Mouse (Mus musculus): Measurements from ENCODE around the gene Ints14. TPM values are rescaled to one million over a fixed set of nuclear protein-coding genes. Genes with fewer than 3 reads are reported as not detected.

The Ints14 gene
- polyA plus RNA-seq, 1 experiment from 2014 or later = 47.1 TPM

DNA sequence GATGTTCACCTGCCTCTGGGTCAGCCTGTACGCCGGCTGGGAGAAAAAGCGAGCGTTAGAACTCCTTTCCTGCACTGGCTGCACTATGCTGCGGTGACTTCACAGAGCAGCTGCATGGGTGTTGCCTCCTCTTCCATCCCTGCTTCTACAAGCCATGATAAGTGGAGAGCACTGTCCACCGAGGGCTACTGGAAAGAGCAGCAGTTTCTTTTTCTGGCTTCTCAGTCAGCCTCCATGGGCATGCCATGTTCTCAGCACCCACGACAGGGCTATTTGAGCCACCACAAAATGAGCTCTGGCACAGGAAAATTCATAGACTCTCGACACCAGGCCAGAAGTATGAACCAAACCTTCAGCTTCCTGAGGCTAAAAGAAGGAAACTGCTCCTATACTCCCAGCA is 45.0 kb downstream of the Ints14 start:
- no peak for ATAC-seq (ENCODE audit: low FRiP score, low TSS enrichment)
- 97% methylated on average over 8 of the region's 8 CpGs for WGBS

DNA sequence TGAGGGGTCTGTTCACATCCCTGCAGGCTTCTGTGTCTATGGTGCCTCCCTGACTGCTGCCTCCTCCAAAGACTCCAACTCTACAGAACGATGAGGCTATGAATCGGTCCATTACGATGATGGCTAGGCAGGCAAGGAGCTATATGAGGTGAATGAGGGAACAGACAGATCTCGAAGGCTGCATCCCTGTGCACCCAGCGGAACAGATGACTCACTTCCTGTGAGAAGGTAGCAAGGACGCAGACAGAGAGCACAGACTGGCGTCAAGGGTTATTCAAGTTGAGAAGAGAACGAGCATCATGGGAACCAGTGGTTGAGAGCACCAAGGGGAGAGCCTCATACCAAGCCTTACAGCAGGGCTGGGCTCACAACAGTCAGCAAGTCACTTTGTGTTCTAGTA is 49.9 kb downstream of the Ints14 start:
- no peaks in the 10 kb centered on the region for H3K9me3 ChIP-seq (ENCODE audit: control insufficient read depth, low read length)
- no peak overlapping the region for H3K4me2 ChIP-seq (ENCODE audit: low read length)
- peaks cover 28% of the 10 kb centered on the region for H3K36me3 ChIP-seq (ENCODE audit: control insufficient read depth, insufficient read depth, low read length)
- H3K4me1 ChIP-seq (ENCODE audit: control insufficient read depth, insufficient read depth, low read length) = 0 out of 2 replicates have a peak, but pooled peaks cover under 1% of the 10 kb centered on the region
- H3K9ac ChIP-seq (replicated peaks; ENCODE audit: low read length) = no peak overlapping the region
- ATAC-seq (ENCODE audit: low FRiP score, low TSS enrichment) = no peak
- no peak overlapping the region for H3K4me3 ChIP-seq (replicated peaks; ENCODE audit: low read depth, low read length)
- H3K27me3 ChIP-seq (ENCODE audit: control insufficient read depth, insufficient read depth, low read length) = no peaks in the 10 kb centered on the region
- DNase-seq = no peak
- WGBS = 93% methylated on average over 8 of the region's 8 CpGs
- H3K27ac ChIP-seq (replicated peaks; ENCODE audit: low read depth, low read length) = no peak overlapping the region

More for the DNA sequence above, 45.0 kb downstream of the Ints14 start:
- Histone ChIP-seq H3K4me2 (ENCODE audit: low read length) (no peak overlapping the region), H3K27ac (replicated peaks; ENCODE audit: low read depth, low read length) (no peak overlapping the region), H3K4me3 (replicated peaks; ENCODE audit: low read depth, low read length) (no peak overlapping the region), H3K4me1 (ENCODE audit: control insufficient read depth, insufficient read depth, low read length) (no peaks in the 10 kb centered on the region), H3K36me3 (ENCODE audit: control insufficient read depth, insufficient read depth, low read length) (peaks cover 62% of the 10 kb centered on the region), H3K27me3 (ENCODE audit: control insufficient read depth, insufficient read depth, low read length) (no peaks in the 10 kb centered on the region), H3K9me3 (ENCODE audit: control insufficient read depth, low read length) (no peaks in the 10 kb centered on the region), H3K9ac (replicated peaks; ENCODE audit: low read length) (no peak overlapping the region)
- no peak for DNase-seq

DNA sequence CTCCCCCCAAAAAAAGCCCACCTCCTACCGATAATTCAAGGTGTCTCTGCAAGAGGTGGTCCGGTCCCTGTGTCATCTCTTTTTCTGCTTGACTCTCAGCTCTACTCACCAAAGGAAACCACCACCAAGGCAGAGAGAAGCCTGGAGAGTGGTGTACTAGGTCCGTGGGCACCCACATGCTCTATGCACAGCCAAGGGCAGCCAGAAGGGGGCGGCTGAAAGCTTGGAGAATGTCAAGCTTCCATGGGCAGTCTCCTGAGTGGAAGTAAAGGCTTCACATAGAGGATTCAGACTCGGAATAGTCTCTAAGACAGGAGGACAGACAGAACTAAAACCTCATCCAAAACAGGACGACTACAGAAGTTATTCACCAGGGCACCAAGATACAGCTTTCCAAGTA is 50.6 kb downstream of the Ints14 start:
- Histone ChIP-seq H3K4me3 (replicated peaks; ENCODE audit: low read depth, low read length) (no peak overlapping the region), H3K4me1 (ENCODE audit: control insufficient read depth, insufficient read depth, low read length) (peaks cover 6% of the 10 kb centered on the region), H3K36me3 (ENCODE audit: control insufficient read depth, insufficient read depth, low read length) (peaks cover 22% of the 10 kb centered on the region), H3K27me3 (ENCODE audit: control insufficient read depth, insufficient read depth, low read length) (no peaks in the 10 kb centered on the region), H3K27ac (replicated peaks; ENCODE audit: low read depth, low read length) (no peak overlapping the region), H3K4me2 (ENCODE audit: low read length) (no peak overlapping the region), H3K9me3 (ENCODE audit: control insufficient read depth, low read length) (no peaks in the 10 kb centered on the region), H3K9ac (replicated peaks; ENCODE audit: low read length) (no peak overlapping the region)
- ATAC-seq (ENCODE audit: low FRiP score, low TSS enrichment) (no peak), DNase-seq (no peak)
- WGBS = 62% methylated on average over 6 of the region's 6 CpGs

DNA sequence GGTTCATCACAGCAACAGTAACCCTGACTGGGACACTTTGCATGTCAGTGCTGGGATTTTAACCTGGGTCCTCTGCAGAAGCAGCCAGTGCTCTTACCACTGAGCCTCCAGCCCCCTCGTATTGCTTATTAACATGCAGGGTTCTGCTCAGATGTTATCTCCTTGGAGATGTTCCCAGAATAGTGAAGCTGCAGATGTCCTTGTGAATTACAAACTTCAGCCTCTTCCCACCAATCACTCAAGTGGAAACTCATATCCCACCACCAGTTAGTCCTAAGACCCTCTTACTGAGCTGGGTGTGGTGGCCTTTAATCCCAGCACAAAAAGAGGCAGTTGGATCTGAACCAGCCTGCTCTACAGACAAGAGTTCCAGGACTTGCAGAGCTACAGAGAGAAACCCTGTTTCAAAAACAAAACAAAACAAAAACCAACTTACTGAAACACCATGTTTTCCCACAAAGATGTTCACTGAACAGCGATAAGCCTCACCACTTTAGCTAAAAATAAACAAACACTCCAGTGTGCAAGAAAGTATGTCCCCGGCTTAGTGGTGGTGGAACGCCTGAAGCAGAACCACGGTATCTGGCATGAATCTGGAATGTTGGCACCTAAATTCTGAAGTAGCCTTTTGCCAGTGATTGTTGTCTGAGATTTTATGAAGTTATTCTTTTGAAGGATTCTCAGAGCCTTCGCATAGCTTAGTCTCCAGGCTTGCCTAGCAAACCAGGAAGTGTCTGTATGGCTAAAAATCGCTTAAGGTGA is 54.9 kb downstream of the Ints14 start:
- no peak overlapping the region for H3K4me2 ChIP-seq (ENCODE audit: low read length)
- WGBS = 75% methylated on average over 7 of the region's 7 CpGs
- ATAC-seq (ENCODE audit: low FRiP score, low TSS enrichment) (no peak), DNase-seq (no peak)
- H3K27ac ChIP-seq (replicated peaks; ENCODE audit: low read depth, low read length) = peak overlapping the region; percentile 52; the same call in 1 of the 2 replicates
- no peaks in the 10 kb centered on the region for H3K9me3 ChIP-seq (ENCODE audit: control insufficient read depth, low read length)
- no peaks in the 10 kb centered on the region for H3K27me3 ChIP-seq (ENCODE audit: control insufficient read depth, insufficient read depth, low read length)
- H3K4me3 ChIP-seq (replicated peaks; ENCODE audit: low read depth, low read length) = no peak overlapping the region
- no peak overlapping the region for H3K9ac ChIP-seq (replicated peaks; ENCODE audit: low read length)
- peaks cover 49% of the 10 kb centered on the region for H3K4me1 ChIP-seq (ENCODE audit: control insufficient read depth, insufficient read depth, low read length)
- peaks cover 2% of the 10 kb centered on the region; the same call in 1 of the 2 replicates for H3K36me3 ChIP-seq (ENCODE audit: control insufficient read depth, insufficient read depth, low read length)

DNA sequence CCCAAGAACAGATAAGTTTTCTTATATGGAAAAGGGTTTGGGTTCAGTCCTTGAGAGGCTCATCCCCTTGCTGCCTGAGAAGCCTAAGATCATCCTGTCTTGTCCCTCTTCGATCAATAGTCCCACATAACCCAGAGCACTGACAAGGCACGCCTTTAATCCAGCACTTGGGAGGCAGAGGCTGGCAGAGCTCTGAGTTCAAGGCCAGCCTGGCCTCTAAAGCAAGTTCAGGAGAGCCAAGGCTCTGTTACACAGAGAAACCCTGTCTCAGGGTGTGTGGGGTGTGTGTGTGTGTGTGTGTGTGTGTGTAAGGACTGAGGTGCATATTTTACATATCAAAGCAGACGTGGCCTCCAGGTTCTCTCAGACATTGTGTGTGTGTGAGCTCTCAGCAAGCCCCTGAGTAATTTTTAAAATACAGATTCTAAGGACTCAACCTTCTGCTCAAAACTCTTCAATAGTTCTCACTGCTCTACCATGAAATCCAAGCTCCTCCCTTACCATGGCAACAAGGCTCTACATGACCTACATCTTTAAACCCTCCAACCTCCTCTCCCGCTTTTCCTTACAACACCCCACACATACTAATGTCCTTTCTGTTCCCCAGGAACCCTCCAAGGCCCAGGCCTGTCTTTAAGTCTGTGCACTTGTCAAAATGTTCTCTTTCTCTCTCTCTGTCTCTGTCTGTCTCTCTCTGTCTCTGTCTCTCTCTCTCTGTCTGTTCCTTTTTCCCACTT is 55.7 kb downstream of the Ints14 start:
- Histone ChIP-seq H3K4me2 (ENCODE audit: low read length) (peak overlapping the region; percentile 25), H3K27ac (replicated peaks; ENCODE audit: low read depth, low read length) (peak overlapping the region; percentile 58), H3K9me3 (ENCODE audit: control insufficient read depth, low read length) (no peaks in the 10 kb centered on the region), H3K36me3 (ENCODE audit: control insufficient read depth, insufficient read depth, low read length) (no peaks in the 10 kb centered on the region), H3K27me3 (ENCODE audit: control insufficient read depth, insufficient read depth, low read length) (no peaks in the 10 kb centered on the region), H3K4me1 (ENCODE audit: control insufficient read depth, insufficient read depth, low read length) (peaks cover 49% of the 10 kb centered on the region), H3K9ac (replicated peaks; ENCODE audit: low read length) (0 out of 2 replicates have a peak overlapping the region, but pooled peaks have one; percentile 17), H3K4me3 (replicated peaks; ENCODE audit: low read depth, low read length) (no peak overlapping the region)
- ATAC-seq (ENCODE audit: low FRiP score, low TSS enrichment) (no peak), DNase-seq (peak; percentile 47)
- WGBS = 55% methylated on average over 4 of the region's 4 CpGs

DNA sequence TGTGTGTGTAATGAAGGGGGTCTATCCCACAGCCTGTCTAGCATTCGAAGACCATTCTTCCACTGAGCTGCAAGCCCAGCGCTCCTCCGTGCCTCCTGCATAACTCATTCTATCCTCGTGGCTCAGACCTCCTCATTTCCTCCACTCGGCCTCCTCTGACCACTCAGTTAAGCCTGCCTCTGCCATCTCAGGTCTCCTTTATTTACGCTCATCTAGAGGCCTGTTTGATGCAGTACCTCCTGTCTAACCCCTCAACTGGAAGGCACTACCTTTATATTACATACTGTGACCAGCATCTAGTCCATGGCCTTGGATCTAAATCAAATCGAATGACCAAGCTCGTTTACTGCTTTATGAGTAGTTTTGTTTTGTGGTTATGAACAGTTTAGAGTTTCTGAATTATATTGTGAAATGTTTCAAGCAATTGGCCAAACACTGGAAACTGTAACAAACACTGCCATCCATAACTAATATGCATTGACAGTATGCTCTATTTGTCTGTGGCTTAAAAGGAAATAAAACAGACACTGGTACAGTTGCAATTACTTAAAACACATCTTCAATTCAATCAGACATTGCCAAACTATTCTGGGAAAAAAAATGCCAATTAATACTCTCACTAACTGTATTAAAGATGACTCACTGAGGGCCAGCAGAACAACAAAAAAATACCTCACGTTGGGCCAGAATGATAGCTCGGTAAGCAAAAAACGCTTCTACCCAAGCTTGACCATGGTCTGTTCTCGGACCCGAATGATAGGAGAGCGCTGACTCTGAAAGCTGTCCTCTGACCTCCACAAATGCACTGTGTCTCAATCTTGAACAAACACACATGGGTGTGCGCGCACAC is 56.5 kb downstream of the Ints14 start:
- peaks cover 52% of the 10 kb centered on the region for H3K4me1 ChIP-seq (ENCODE audit: control insufficient read depth, insufficient read depth, low read length)
- H3K36me3 ChIP-seq (ENCODE audit: control insufficient read depth, insufficient read depth, low read length) = no peaks in the 10 kb centered on the region
- DNase-seq (no peak), ATAC-seq (ENCODE audit: low FRiP score, low TSS enrichment) (no peak)
- 74% methylated on average over 16 of the region's 16 CpGs for WGBS
- peak overlapping the region; percentile 17; the same call in 1 of the 2 replicates for H3K9ac ChIP-seq (replicated peaks; ENCODE audit: low read length)
- peak overlapping the region; percentile 58; the same call in 1 of the 2 replicates for H3K27ac ChIP-seq (replicated peaks; ENCODE audit: low read depth, low read length)
- peak overlapping the region; percentile 77 for H3K4me2 ChIP-seq (ENCODE audit: low read length)
- no peaks in the 10 kb centered on the region for H3K9me3 ChIP-seq (ENCODE audit: control insufficient read depth, low read length)
- H3K4me3 ChIP-seq (replicated peaks; ENCODE audit: low read depth, low read length) = no peak overlapping the region
- no peaks in the 10 kb centered on the region for H3K27me3 ChIP-seq (ENCODE audit: control insufficient read depth, insufficient read depth, low read length)

DNA sequence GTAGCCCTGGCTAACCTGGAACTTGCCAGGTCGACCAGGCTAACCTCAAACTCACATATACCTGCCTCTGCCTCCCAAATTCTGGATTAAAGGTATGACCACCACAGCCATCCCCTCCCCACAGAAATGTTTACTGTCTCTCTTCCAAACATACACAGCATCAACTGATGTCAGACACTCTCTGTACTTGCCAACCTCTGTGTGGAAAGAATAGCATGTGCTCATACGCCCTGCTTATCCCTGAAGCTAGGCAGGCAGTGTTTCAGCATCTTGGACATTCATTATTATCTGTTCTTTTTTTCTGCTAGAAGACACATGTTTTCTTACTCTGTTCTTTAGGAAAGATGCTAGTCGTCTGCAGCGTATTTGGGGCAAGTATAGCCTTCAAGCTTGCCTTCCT is 57.2 kb downstream of the Ints14 start:
- DNase-seq = no peak
- Histone ChIP-seq H3K27ac (replicated peaks; ENCODE audit: low read depth, low read length) (no peak overlapping the region), H3K4me2 (ENCODE audit: low read length) (peak overlapping the region; percentile 77), H3K36me3 (ENCODE audit: control insufficient read depth, insufficient read depth, low read length) (no peaks in the 10 kb centered on the region), H3K4me3 (replicated peaks; ENCODE audit: low read depth, low read length) (no peak overlapping the region), H3K4me1 (ENCODE audit: control insufficient read depth, insufficient read depth, low read length) (peaks cover 54% of the 10 kb centered on the region), H3K27me3 (ENCODE audit: control insufficient read depth, insufficient read depth, low read length) (no peaks in the 10 kb centered on the region), H3K9ac (replicated peaks; ENCODE audit: low read length) (0 out of 2 replicates have a peak overlapping the region, but pooled peaks have one; percentile 6), H3K9me3 (ENCODE audit: control insufficient read depth, low read length) (no peaks in the 10 kb centered on the region)
- WGBS = 89% methylated on average over 4 of the region's 4 CpGs
- no peak for ATAC-seq (ENCODE audit: low FRiP score, low TSS enrichment)

DNA sequence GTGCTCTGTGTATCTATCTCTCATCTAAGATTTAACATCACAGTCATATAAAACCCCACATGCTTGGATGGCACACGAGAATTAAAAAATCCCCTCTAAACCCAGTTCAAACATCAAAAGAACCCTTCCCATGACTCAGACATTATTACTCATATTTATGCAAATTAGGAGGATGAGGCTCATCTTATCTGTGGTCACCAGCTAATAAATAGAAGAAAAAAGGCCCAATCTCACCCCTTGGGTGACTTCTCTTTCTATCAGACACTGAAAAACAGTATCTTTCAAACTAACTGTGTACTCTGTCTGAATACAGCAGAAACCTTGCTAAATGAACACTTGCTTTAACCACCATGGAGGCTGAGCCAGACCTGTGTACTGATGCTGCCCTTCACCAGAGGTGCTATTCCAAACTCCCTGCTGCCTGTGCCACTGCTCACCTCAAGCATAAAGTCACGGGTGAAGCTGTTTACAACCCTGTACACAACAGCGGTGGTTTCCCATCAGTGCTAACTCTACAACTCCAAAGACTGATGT is 58.0 kb downstream of the Ints14 start:
- WGBS = 69% methylated on average over 3 of the region's 3 CpGs
- no peak overlapping the region for H3K27ac ChIP-seq (replicated peaks; ENCODE audit: low read depth, low read length)
- H3K4me2 ChIP-seq (ENCODE audit: low read length) = peak overlapping the region; percentile 77
- ATAC-seq (ENCODE audit: low FRiP score, low TSS enrichment) = no peak
- DNase-seq = no peak
- H3K9ac ChIP-seq (replicated peaks; ENCODE audit: low read length) = peak overlapping the region; percentile 0; the same call in 1 of the 2 replicates
- H3K4me1 ChIP-seq (ENCODE audit: control insufficient read depth, insufficient read depth, low read length) = peaks cover 54% of the 10 kb centered on the region
- no peak overlapping the region for H3K4me3 ChIP-seq (replicated peaks; ENCODE audit: low read depth, low read length)
- H3K9me3 ChIP-seq (ENCODE audit: control insufficient read depth, low read length) = no peaks in the 10 kb centered on the region
- H3K27me3 ChIP-seq (ENCODE audit: control insufficient read depth, insufficient read depth, low read length) = no peaks in the 10 kb centered on the region
- H3K36me3 ChIP-seq (ENCODE audit: control insufficient read depth, insufficient read depth, low read length) = no peaks in the 10 kb centered on the region
